Mouse (Mus musculus) Patski (cell line): ENCODE measurements around the gene 1700024P04Rik. TPM values are rescaled to one million over a fixed set of nuclear protein-coding genes. Genes with fewer than 3 reads are reported as not detected.
A peak's percentile ranks its signal among the peaks of the same experiment; 100 is the strongest.

Experiments used
- ATAC-seq: fragments of 100-300 bp; one replicate; pipeline ENCODE4 v1.8.0; 2021
- CTCF ChIA-PET: fragments of 350-600 bp; sonication (Branson Sonifier 250); formaldehyde crosslinking; loops from one replicate; lab custom pipeline; 2022; ENCODE audit warnings: inconsistent platforms; lab: Charles Lee
- POLR2A ChIA-PET: fragments of 350-600 bp; sonication (Branson Sonifier 250); formaldehyde crosslinking; loops from one replicate; lab custom pipeline; 2022; ENCODE audit warnings: antibody characterized with exemption, inconsistent platforms; lab: Charles Lee
- DNase-seq: peaks from one replicate; pipeline ENCODE4 v3.0.0-alpha.2; 2011; ENCODE audit warnings: low read depth, low spot score
- H3K27me3 ChIP-seq: fragments of 371-371 bp; one replicate; pipeline ENCODE4 v1.5.1; 2021
- CTCF ChIP-seq: fragments of 100-300 bp; IDR thresholded peaks from one replicate; pipeline ENCODE4 v1.5.1; 2021
- in situ Hi-C: fragments of 300-500 bp; cut with MboI; formaldehyde crosslinking; loops from 3 replicates; pipeline ENCODE4 v1.11.1; 2018; ENCODE audit warnings: low pct_unique_long_range_greater_than_20kb, mixed read lengths
- polyA plus RNA-seq: library from polyadenylated mRNA; unstranded; gene quantifications from one replicate; pipeline ENCODE4 v1.2.3, GENCODE M21; 2021

1700024P04Rik gene
- polyA plus RNA-seq, 1 experiment from 2014 or later = not detected

- TF ChIP-seq CTCF = no peak
- H3K27me3 ChIP-seq = no peaks in the 10 kb centered on the region
- in situ Hi-C loops = loop anchor here (5.0 kb wide), 1 partner anchor 147 kb away; no protein-coding TSS in a partner anchor
- DNase-seq (no peak), ATAC-seq (peak; percentile 34)
- ChIA-PET CTCF (interaction anchor here (1.2 to 1.7 kb wide), 2 partner anchors 20 to 148 kb away, joined by 3 to 4 read pairs; no protein-coding TSS in a partner anchor), POLR2A (no interaction called here)
Measured at GRCm38 (mm10) chr13:98945381-98945780, 39.0 kb downstream of the 1700024P04Rik start.

GRCm38 (mm10) chr13:98944620-98945081, 39.7 kb downstream of the 1700024P04Rik start:
- no peaks in the 10 kb centered on the region for H3K27me3 ChIP-seq
- TF ChIP-seq CTCF = no peak
- POLR2A ChIA-PET = no interaction called here
- CTCF ChIA-PET = interaction anchor here (1.1 kb wide), 1 partner anchor 148 kb away, joined by 4 read pairs; no protein-coding TSS in a partner anchor
- no peak for ATAC-seq
- no peak for DNase-seq
- in situ Hi-C loops = loop anchor here (5.0 kb wide), 1 partner anchor 148 kb away; no protein-coding TSS in a partner anchor

- no peak for DNase-seq
- no peak for ATAC-seq
- no peaks in the 10 kb centered on the region for H3K27me3 ChIP-seq
- POLR2A ChIA-PET = interaction anchor here (1.7 kb wide), 1 partner anchor 15 kb away, joined by 5 read pairs; the partner anchor contains the start of gene Tnpo1
- no peak for TF ChIP-seq CTCF
- CTCF ChIA-PET = interaction anchor here (1.1 kb wide), 1 partner anchor 12 kb away, joined by 3 read pairs; no protein-coding TSS in a partner anchor
- in situ Hi-C loops = no loop called here
Measured at GRCm38 (mm10) chr13:98942360-98942759, 42.0 kb downstream of the 1700024P04Rik start.

- CTCF ChIA-PET = interaction anchor here (1.1 kb wide), 1 partner anchor 12 kb away, joined by 3 read pairs; no protein-coding TSS in a partner anchor
- no peak for TF ChIP-seq CTCF
- ATAC-seq (no peak), DNase-seq (no peak)
- in situ Hi-C loops = no loop called here
- no peaks in the 10 kb centered on the region for H3K27me3 ChIP-seq
- POLR2A ChIA-PET = interaction anchor here (1.7 kb wide), 1 partner anchor 15 kb away, joined by 5 read pairs; the partner anchor contains the start of gene Tnpo1
Measured at GRCm38 (mm10) chr13:98941829-98942343, 42.5 kb downstream of the 1700024P04Rik start.

- H3K27me3 ChIP-seq = no peaks in the 10 kb centered on the region
- in situ Hi-C loops = no loop called here
- no peak for DNase-seq
- CTCF ChIA-PET = no interaction called here
- POLR2A ChIA-PET = no interaction called here
- ATAC-seq = no peak
- TF ChIP-seq CTCF = no peak
Measured at GRCm38 (mm10) chr13:98937108-98937507, 47.3 kb downstream of the 1700024P04Rik start.

Other genes with a start within 250 kb of the 1700024P04Rik start
- 37.0 TPM for gene Fcho2, start 169.1 kb downstream of the 1700024P04Rik start, polyA plus RNA-seq
- gene Tnpo1, start 58.2 kb downstream of the 1700024P04Rik start, polyA plus RNA-seq = 61.7 TPM
- gene Zfp366, start 200.3 kb upstream of the 1700024P04Rik start, polyA plus RNA-seq = 0.01 TPM